Mouse (Mus musculus) right cerebral cortex, postnatal 4 days (tissue): Measurements from ENCODE around the gene Pnpla6.
"Not testable (repeated sequence)": the region's sequence is repeated elsewhere in the genome, so short reads cannot be mapped to it uniquely, and the experiment has no call there.

Experiments used
- DNase-seq: peaks from one replicate; pipeline ENCODE4 v3.0.0-alpha.2; 2022

Gene Pnpla6

GRCm38 (mm10) chr8:3579390-3580364 is 64.5 kb downstream of the Pnpla6 start:
- no peak for DNase-seq

GRCm38 (mm10) chr8:3581961-3582360 is 66.8 kb downstream of the Pnpla6 start:
- DNase-seq = not testable (repeated sequence)

- no peak for DNase-seq
Observed at GRCm38 (mm10) chr8:3586452-3586851, 71.3 kb downstream of the Pnpla6 start.

- no peak for DNase-seq
Observed at GRCm38 (mm10) chr8:3586993-3587390, 71.8 kb downstream of the Pnpla6 start, which contains the start of gene Camsap3. TSS of gene Camsap3 (plus strand) at chr8:3587293.

- DNase-seq = peak; percentile 71
Observed at GRCm38 (mm10) chr8:3587391-3588257, 72.4 kb downstream of the Pnpla6 start.

GRCm38 (mm10) chr8:3588258-3588633 is 73.1 kb downstream of the Pnpla6 start:
- no peak for DNase-seq

- no peak for DNase-seq
Observed at GRCm38 (mm10) chr8:3593470-3593869, 78.3 kb downstream of the Pnpla6 start.
